Mouse (Mus musculus) limb, embryonic 10.5 days (tissue): ENCODE measurements at regions not wholly inside any gene's neighbourhood (a gene's known extent, or its start where the extent isn't known, plus 50 kb on each side); places are given as distances from the start of the nearest gene placed in this dataset. TPM values are rescaled to one million over a fixed set of nuclear protein-coding genes. Genes with fewer than 3 reads are reported as not detected.

ENCODE experiments used
- DNase-seq: peaks from one replicate; pipeline ENCODE4 v3.0.0-alpha.2; 2017; ENCODE audit warnings: low spot score
- H3K27ac ChIP-seq: fragments of 300-500 bp; sonication (generic); 2 replicates; pipeline ENCODE4 v1.5.1; 2016; ENCODE audit warnings: mild to moderate bottlenecking
- H3K27me3 ChIP-seq: fragments of 300-500 bp; sonication (generic); 2 replicates; pipeline ENCODE4 v1.6.1; 2016; ENCODE audit warnings: low read depth, mild to moderate bottlenecking; ENCODE audit not compliant: poor library complexity, severe bottlenecking
- H3K36me3 ChIP-seq: fragments of 300-500 bp; sonication (generic); 2 replicates; pipeline ENCODE4 v1.6.1; 2016; ENCODE audit warnings: mild to moderate bottlenecking, moderate library complexity
- H3K4me1 ChIP-seq: fragments of 300-500 bp; sonication (generic); 2 replicates; pipeline ENCODE4 v1.6.1; 2016
- H3K4me3 ChIP-seq: fragments of 300-500 bp; sonication (generic); 2 replicates; pipeline ENCODE4 v1.5.1; 2016; ENCODE audit warnings: mild to moderate bottlenecking, moderate library complexity
- H3K9me3 ChIP-seq: fragments of 300-500 bp; sonication (generic); replicated peaks from 2 replicates; pipeline ENCODE4 v1.6.1; 2016; ENCODE audit warnings: mild to moderate bottlenecking
- WGBS: fragments of 180-500 bp; shearing (Covaris S2); methylation state at CpG from one replicate; pipeline ENCODE4 v1.1.7; 2016; 5-methylcytosine and 5-hydroxymethylcytosine counted together
- microRNA-seq: library from miRNA; unstranded; fragments of <30 nt; microRNA quantifications from one replicate; pipeline ENCODE4, GENCODE M21; 2017

DNA sequence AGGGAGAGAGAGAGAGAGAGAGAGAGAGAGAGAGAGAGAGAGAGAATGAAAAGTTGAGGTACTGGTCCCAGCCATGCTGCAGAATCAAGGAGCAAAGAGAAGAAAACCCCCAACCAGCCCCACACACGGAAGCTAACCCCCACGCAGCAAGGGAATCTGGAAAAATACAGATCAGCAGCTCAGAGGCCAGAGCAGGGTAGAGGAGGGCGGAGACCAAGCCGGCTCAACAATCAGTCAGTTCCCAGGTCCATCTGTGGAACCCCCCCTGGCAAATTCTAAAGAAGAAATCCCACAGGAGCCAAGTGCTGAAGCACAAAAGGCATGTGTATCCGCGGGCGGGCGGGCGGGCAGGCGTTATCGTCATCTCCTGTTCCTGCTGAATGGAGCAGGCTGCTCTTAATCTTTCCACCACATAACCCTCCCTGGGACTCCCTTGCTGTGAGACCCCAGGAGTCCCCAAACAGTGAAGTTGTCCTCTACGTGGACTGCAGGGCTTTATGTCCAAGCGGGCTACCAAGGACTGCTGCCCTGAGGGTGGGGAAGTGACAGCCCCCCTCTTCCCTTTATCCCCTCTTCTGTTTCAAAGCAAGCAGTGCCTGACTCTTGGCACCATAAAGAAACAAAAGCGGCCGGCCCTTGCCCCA lies 60.2 kb upstream of the Lhx5 start:
- WGBS = 13% methylated on average over 15 of the region's 15 CpGs
- H3K27me3 ChIP-seq = peaks cover 60% of the 10 kb centered on the region
- no peaks in the 10 kb centered on the region for H3K9me3 ChIP-seq
- H3K4me3 ChIP-seq = 0 out of 2 replicates have a peak overlapping the region, but pooled peaks have one; percentile 15
- H3K36me3 ChIP-seq = no peaks in the 10 kb centered on the region
- H3K4me1 ChIP-seq = peaks cover 7% of the 10 kb centered on the region
- no peak overlapping the region for H3K27ac ChIP-seq
- no peak for DNase-seq

DNA sequence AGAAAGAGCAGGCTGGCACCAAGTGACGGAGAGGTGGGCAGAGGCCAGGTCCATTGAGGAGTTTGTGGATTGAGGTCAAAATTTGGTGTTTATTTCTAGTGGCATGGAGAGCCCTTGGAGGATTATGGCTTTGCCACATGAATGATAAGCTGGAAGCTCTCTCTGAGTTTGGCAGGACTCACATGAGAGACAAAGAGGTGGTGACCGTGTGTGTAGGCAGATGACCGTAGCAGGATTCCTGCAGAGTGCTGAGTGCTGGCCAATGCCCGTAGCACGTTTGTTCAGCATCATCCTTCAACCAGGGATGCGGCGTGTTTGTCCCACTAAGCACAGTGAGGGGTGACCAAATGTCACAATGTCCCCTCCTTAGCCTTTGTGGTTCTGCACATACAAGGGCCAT lies 58.1 kb upstream of the Lhx5 start:
- no peaks in the 10 kb centered on the region for H3K9me3 ChIP-seq
- H3K27me3 ChIP-seq = peaks cover 63% of the 10 kb centered on the region
- WGBS = 84% methylated on average over 7 of the region's 7 CpGs
- H3K27ac ChIP-seq = no peak overlapping the region
- no peak overlapping the region for H3K4me3 ChIP-seq
- H3K4me1 ChIP-seq = peaks cover 7% of the 10 kb centered on the region
- H3K36me3 ChIP-seq = no peaks in the 10 kb centered on the region
- DNase-seq = no peak

Small RNAs in the stretch of these regions (microRNA-seq; reads per million reads assigned to microRNA genes)
- not detected for gene Gm26474
